Mouse (Mus musculus) limb, embryonic 11.5 days (tissue): ENCODE measurements around the gene Psmb11. TPM values are rescaled to one million over a fixed set of nuclear protein-coding genes. Genes with fewer than 3 reads are reported as not detected.
A peak's percentile ranks its signal among the peaks of the same experiment; 100 is the strongest.

Experiments
- ATAC-seq: fragments of 200-750 bp; cut with Nextera tagmentation; 2 replicates; pipeline ENCODE4 v1.8.0; 2017; ENCODE audit warnings: low read depth; ENCODE audit not compliant: insufficient number of reproducible peaks, low FRiP score, low TSS enrichment
- DNase-seq: peaks from one replicate; pipeline ENCODE4 v3.0.0-alpha.2; 2015; ENCODE audit warnings: low spot score
- H3K27ac ChIP-seq: fragments of 300-500 bp; sonication (generic); replicated peaks from 2 replicates; pipeline ENCODE4 v1.5.1; 2014; ENCODE audit warnings: low read depth, mild to moderate bottlenecking, low read length
- H3K27me3 ChIP-seq: fragments of 300-500 bp; sonication (generic); 2 replicates; pipeline ENCODE4 v1.6.1; 2014; ENCODE audit warnings: mild to moderate bottlenecking, low read length, mixed read lengths; ENCODE audit not compliant: control insufficient read depth, insufficient read depth
- H3K36me3 ChIP-seq: fragments of 300-500 bp; sonication (generic); 2 replicates; pipeline ENCODE4 v1.6.1; 2014; ENCODE audit warnings: mild to moderate bottlenecking, low read length, moderate library complexity, mixed read lengths; ENCODE audit not compliant: control insufficient read depth, insufficient read depth
- H3K4me1 ChIP-seq: fragments of 300-500 bp; sonication (generic); 2 replicates; pipeline ENCODE4 v1.6.1; 2014; ENCODE audit warnings: low read length, mixed read lengths; ENCODE audit not compliant: control insufficient read depth, insufficient read depth
- H3K4me2 ChIP-seq: fragments of 300-500 bp; sonication (generic); 2 replicates; pipeline ENCODE4 v1.6.1; 2014; ENCODE audit warnings: low read depth, mild to moderate bottlenecking, moderate library complexity; ENCODE audit not compliant: severe bottlenecking
- H3K4me3 ChIP-seq: fragments of 300-500 bp; sonication (generic); 2 replicates; pipeline ENCODE4 v1.5.1; 2014; ENCODE audit warnings: low read depth, low read length
- H3K9ac ChIP-seq: fragments of 300-500 bp; sonication (generic); 2 replicates; pipeline ENCODE4 v1.6.1; 2014; ENCODE audit warnings: mild to moderate bottlenecking, low read length
- H3K9me3 ChIP-seq: fragments of 300-500 bp; sonication (generic); 2 replicates; pipeline ENCODE4 v1.6.1; 2016; ENCODE audit warnings: low read length; ENCODE audit not compliant: control insufficient read depth
- whole genome bisulfite sequencing: fragments of 180-500 bp; shearing (Covaris S2); extraction: QIAGEN DNeasy Blood & Tissue Kit; methylation state at CpG from one replicate; pipeline ENCODE4 v1.1.7; 2014; 5-methylcytosine and 5-hydroxymethylcytosine counted together
- polyA plus RNA-seq: library from polyadenylated mRNA; unstranded; fragments of >200 nt; fragmentation: Nextera tagmentation; extraction: Ambion mirVana; gene quantifications from 2 replicates; pipeline ENCODE4 v1.2.1, GENCODE M21; 2014

Gene Psmb11
- polyA plus RNA-seq, 1 experiment from 2014 or later, result 0.20 TPM

DNA sequence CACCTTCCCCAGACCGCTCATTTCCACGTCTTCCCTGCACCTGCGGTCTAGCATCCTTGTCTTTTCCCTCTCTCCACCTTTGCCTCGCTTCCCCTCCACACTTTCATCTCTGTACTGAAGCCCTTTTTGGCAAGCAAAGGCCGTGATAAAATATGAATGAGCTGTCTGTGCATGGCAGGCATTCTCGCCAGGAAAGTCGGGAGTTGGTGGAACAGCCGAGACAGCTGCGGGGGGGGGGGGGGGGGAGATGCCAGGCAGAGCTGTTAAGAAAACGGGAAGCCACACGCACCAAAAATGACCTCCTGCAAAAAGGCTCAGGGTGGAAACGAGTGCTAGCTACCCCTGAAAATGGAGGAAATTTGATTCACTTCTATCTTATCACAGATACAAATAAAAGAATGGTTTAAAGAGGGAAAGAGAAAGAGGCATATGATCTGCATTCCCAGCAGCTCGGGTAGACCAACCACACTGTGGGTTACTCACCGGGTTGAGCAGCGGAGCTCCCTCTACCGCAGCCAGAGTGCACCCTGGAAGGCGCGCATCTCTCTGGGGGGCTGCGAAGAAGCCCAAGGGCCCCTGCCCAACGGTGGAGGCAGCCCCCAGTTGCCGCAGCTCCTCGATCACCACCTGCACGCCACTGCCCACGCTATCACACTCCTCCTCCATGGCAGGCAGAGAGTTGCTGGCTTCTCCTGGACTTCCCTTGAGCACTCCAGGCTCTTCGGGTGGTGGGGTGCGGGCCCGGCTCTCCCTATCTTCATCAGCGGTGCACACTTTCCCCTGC is 26.4 kb upstream of the Psmb11 start:
- no peak overlapping the region for H3K27ac ChIP-seq
- no peaks in the 10 kb centered on the region; the same call in 1 of the 2 replicates for H3K9me3 ChIP-seq
- peaks cover 2% of the 10 kb centered on the region; the same call in 1 of the 2 replicates for H3K36me3 ChIP-seq
- H3K4me3 ChIP-seq, result no peak overlapping the region
- no peaks in the 10 kb centered on the region for H3K4me1 ChIP-seq
- H3K27me3 ChIP-seq, result no peaks in the 10 kb centered on the region
- H3K4me2 ChIP-seq, result no peak overlapping the region
- ATAC-seq (no peak), DNase-seq (no peak)
- WGBS, result 71% methylated on average over 28 of the region's 28 CpGs
- H3K9ac ChIP-seq, result no peak overlapping the region

DNA sequence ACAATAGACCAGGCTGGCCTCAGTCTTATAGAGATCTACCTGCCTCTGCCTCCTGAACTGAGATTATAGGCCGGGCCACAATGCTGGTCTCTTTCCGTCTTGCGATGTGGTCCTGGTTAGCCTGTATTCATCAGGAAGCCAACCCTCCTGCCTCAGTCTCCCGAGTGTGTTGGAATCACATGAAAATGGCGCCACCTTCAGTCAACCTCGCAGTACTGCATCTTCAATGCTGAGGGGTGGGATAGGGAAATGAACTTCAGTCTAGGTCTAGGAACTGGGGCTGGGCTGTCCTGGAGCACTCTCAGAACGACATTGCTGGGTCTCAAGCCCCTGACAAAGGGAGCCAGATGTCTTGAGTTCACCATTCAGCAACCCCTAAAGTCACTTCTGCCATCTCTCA is 24.1 kb upstream of the Psmb11 start:
- H3K27me3 ChIP-seq, result no peaks in the 10 kb centered on the region
- DNase-seq, result no peak
- no peaks in the 10 kb centered on the region for H3K4me1 ChIP-seq
- WGBS, result 81% methylated on average over 7 of the region's 7 CpGs
- ATAC-seq, result no peak
- no peak overlapping the region for H3K4me2 ChIP-seq
- no peaks in the 10 kb centered on the region; the same call in 1 of the 2 replicates for H3K9me3 ChIP-seq
- no peak overlapping the region for H3K9ac ChIP-seq
- peaks cover 2% of the 10 kb centered on the region; the same call in 1 of the 2 replicates for H3K36me3 ChIP-seq
- no peak overlapping the region for H3K27ac ChIP-seq
- no peak overlapping the region for H3K4me3 ChIP-seq

DNA sequence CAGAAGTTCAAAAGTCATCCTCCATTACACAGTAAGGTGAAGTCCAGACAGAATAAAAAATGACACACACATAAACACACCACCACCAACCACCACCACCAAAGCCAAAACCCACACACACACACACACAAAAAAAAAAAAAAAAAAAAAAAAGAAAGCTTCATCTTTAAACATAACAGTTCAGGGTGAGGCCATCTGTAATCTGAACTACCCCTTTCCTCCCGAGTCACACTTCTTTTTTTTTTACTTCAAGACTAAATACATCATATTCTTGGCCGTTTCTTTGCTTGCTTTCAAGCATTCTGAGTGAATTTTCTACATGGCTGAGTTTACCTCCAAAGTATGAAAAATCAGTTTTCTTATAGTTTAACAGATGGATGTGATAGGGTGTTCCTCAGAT is 19.6 kb upstream of the Psmb11 start:
- ATAC-seq (no peak), DNase-seq (no peak)

DNA sequence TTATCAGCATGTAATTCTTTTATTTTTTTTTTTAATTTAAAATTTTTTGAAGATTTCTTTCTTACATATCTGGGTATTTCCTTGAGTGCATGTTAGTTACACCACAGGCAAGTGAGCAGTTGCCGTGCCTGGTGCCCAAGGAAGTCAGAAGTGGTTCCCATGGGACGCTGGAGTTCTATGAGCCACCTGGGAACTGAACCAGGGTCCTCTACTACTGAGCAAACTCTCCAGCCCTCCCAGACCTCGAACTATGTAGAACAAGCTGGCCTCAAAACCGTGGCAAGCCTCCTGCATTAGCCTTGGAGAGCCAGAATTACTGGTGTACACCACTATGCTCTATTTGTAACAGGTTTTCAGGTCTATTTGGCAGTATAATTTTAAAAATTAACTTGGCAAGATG is 18.6 kb upstream of the Psmb11 start:
- no peak for ATAC-seq
- 53% methylated on average over 4 of the region's 4 CpGs for WGBS
- H3K4me2 ChIP-seq, result peak overlapping the region; percentile 55; the same call in 1 of the 2 replicates
- H3K27me3 ChIP-seq, result no peaks in the 10 kb centered on the region
- no peaks in the 10 kb centered on the region for H3K36me3 ChIP-seq
- H3K27ac ChIP-seq, result peak overlapping the region; percentile 77; the same call in 1 of the 2 replicates
- peaks cover 3% of the 10 kb centered on the region; the same call in 1 of the 2 replicates for H3K4me1 ChIP-seq
- H3K9me3 ChIP-seq, result no peaks in the 10 kb centered on the region; the same call in 1 of the 2 replicates
- peak overlapping the region; percentile 67 for H3K4me3 ChIP-seq
- H3K9ac ChIP-seq, result peak overlapping the region; percentile 93
- no peak for DNase-seq

More for the DNA sequence above, 19.6 kb upstream of the Psmb11 start:
- H3K27ac ChIP-seq, result no peak overlapping the region
- no peak overlapping the region for H3K9ac ChIP-seq
- H3K27me3 ChIP-seq, result no peaks in the 10 kb centered on the region
- no peak overlapping the region for H3K4me3 ChIP-seq
- WGBS, result 79% methylated on average over 2 of the region's 2 CpGs
- peaks cover 3% of the 10 kb centered on the region; the same call in 1 of the 2 replicates for H3K4me1 ChIP-seq
- H3K4me2 ChIP-seq, result no peak overlapping the region
- H3K9me3 ChIP-seq, result no peaks in the 10 kb centered on the region; the same call in 1 of the 2 replicates
- no peaks in the 10 kb centered on the region for H3K36me3 ChIP-seq

DNA sequence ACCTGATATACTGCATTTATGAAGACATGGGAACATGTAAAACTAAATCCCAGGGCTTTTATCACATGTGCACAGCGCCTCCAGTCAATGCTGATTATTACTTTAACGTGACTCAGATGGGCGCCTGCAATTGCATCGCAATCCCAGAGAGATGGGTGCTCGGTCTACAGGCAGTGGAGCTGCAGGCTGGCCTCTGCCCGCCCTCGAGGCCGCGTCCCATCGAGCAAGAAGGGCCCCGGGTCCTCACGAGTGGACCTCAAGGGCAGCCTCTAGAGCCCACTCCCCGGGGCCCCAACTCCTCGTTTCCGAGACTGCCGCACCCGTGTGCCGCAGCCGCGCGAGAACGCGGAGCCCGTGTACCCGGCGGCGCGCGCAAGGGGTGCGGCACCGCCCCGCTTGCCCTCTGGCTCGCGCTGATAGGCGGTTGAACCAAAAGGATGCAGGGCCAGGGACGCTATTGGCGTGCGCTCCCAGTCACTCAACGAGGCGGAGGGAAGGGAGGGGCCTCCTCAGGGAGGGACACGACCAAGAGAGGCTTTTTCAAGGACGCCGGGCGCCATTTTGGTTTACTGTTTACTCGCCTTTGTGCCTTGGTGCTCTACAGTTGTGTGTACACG is 18.1 kb upstream of the Psmb11 start:
- Histone ChIP-seq H3K9ac (peak overlapping the region; percentile 93), H3K4me3 (peak overlapping the region; percentile 67), H3K36me3 (no peaks in the 10 kb centered on the region), H3K27me3 (no peaks in the 10 kb centered on the region), H3K9me3 (no peaks in the 10 kb centered on the region; the same call in 1 of the 2 replicates), H3K4me2 (peak overlapping the region; percentile 55), H3K27ac (peak overlapping the region; percentile 77; the same call in 1 of the 2 replicates), H3K4me1 (peaks cover 3% of the 10 kb centered on the region; the same call in 1 of the 2 replicates)
- under 1% methylated on average over 46 of the region's 46 CpGs for WGBS
- ATAC-seq, result peak; percentile 97
- peak; percentile 97 for DNase-seq

DNA sequence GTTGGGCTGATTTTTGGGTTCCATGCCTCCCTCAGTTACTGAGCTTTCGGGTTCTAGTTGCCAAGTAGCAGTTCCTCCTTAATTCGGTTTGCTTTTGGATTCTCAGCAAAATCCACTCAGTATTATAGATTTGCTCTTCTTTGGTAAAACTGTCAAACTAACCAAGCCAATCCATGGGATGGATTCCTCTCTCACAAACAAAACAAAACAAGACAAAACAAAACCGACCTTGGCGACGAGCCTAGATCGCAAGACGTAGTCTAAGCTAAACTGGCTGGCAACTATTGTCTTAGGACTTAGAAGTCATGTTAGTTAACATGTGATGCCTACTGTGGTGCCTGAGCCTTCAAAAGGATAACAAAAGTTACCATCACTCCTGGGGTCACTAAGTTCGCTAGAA is 17.5 kb upstream of the Psmb11 start:
- H3K4me3 ChIP-seq, result peak overlapping the region; percentile 67; the same call in 1 of the 2 replicates
- DNase-seq, result no peak
- H3K9me3 ChIP-seq, result no peaks in the 10 kb centered on the region; the same call in 1 of the 2 replicates
- WGBS, result 83% methylated on average over 8 of the region's 8 CpGs
- H3K4me2 ChIP-seq, result peak overlapping the region; percentile 37
- no peak overlapping the region for H3K27ac ChIP-seq
- peak overlapping the region; percentile 93; the same call in 1 of the 2 replicates for H3K9ac ChIP-seq
- no peaks in the 10 kb centered on the region for H3K27me3 ChIP-seq
- H3K36me3 ChIP-seq, result no peaks in the 10 kb centered on the region
- H3K4me1 ChIP-seq, result peaks cover 3% of the 10 kb centered on the region; the same call in 1 of the 2 replicates
- no peak for ATAC-seq

DNA sequence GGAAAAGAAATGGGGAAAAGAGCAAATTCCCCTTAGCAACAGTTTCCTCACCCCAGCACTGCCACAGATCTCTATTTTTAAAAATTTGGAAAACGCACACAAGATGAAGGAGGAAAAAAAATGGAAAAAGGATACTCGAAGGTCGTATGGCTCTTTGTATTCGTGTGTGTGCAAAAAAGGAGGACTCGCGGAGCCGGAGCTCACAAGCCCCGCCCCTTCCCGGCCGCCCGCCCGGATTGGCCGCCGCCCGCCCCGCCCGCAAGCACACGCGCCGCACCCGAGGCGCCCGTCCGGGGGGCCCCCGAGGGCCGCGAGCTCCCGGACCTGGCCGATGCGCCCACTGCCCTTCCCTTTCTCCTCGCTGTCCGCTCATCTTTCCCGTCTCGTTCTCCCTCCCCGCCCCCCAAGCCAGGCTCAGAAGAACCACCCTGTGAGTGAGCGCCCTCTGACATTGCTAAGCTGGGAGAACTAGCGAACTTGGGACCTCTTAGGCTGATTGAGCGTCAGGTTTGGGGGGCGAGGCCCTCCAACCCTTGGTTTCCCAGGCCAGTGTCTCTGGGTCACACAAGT is 15.4 kb upstream of the Psmb11 start, which contains the start of gene 4931414P19Rik:
Gene 4931414P19Rik (minus strand): TSS at position 242 of the 570 bp plus-strand sequence.
- ATAC-seq (0 out of 2 replicates have a peak, but pooled peaks have one; percentile 18), DNase-seq (peak; percentile 81)
- peak within 1 kb of the TSS; percentile 46 for H3K4me3 ChIP-seq
- H3K36me3 ChIP-seq, result no peaks in the 10 kb centered on the region
- no peaks in the 10 kb centered on the region for H3K9me3 ChIP-seq
- peak within 1 kb of the TSS; percentile 62; the same call in 1 of the 2 replicates for H3K27ac ChIP-seq
- peaks cover 3% of the 10 kb centered on the region; the same call in 1 of the 2 replicates for H3K4me1 ChIP-seq
- peak within 1 kb of the TSS; percentile 65 for H3K4me2 ChIP-seq
- H3K27me3 ChIP-seq, result no peaks in the 10 kb centered on the region
- under 1% methylated on average over 39 of the region's 39 CpGs for WGBS
- peak within 1 kb of the TSS; percentile 66 for H3K9ac ChIP-seq

DNA sequence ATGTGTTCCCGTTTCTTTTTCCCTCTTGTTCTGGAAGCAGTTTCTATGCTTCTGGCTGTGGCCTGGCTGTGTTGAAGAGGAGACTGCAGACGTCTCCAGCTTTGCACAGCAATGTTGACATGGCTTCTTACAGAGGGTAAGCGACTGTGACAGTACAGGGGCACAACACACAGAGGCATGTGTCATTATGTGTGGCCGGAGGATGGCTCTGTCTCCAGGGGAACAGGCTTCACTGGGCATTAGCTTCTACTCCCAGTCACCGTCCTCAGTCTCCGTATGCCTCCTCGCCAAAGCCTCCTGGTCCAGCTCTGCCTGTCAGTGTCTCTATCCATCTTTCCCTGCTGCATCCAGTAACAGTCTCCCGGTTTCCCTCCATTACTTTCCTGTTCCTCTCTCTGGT is 14.0 kb upstream of the Psmb11 start:
- DNase-seq (no peak), ATAC-seq (no peak)
- Histone ChIP-seq H3K36me3 (peaks cover 2% of the 10 kb centered on the region; the same call in 1 of the 2 replicates), H3K4me2 (no peak overlapping the region), H3K9ac (no peak overlapping the region), H3K4me1 (peaks cover 3% of the 10 kb centered on the region; the same call in 1 of the 2 replicates), H3K27ac (no peak overlapping the region), H3K27me3 (no peaks in the 10 kb centered on the region), H3K9me3 (no peaks in the 10 kb centered on the region), H3K4me3 (no peak overlapping the region)
- WGBS, result 62% methylated on average over 8 of the region's 8 CpGs
